Mouse (Mus musculus): ENCODE results near the gene Cd81.

The Cd81 gene

GRCm38 (mm10) chr7:143052626-143053007 lies at the start of gene Cd81:
TSS of gene Cd81 (plus strand) at chr7:143052739.
- peak; percentile 92 for DNase-seq

GRCm38 (mm10) chr7:143004727-143005343 lies 47.7 kb upstream of the Cd81 start, which contains the start of gene Tspan32:
TSS of gene Tspan32 (plus strand) at chr7:143005046.
- DNase-seq: no peak

- DNase-seq: no peak
Observed at GRCm38 (mm10) chr7:143005344-143006096, 47.0 kb upstream of the Cd81 start.

GRCm38 (mm10) chr7:143006097-143006755 lies 46.3 kb upstream of the Cd81 start:
- DNase-seq: no peak

- no peak for DNase-seq
Observed at GRCm38 (mm10) chr7:143006756-143007598, 45.6 kb upstream of the Cd81 start.

- peak; percentile 96 for DNase-seq
Observed at GRCm38 (mm10) chr7:143007599-143008369, 44.8 kb upstream of the Cd81 start.

- no peak for DNase-seq
Observed at GRCm38 (mm10) chr7:143008370-143008926, 44.1 kb upstream of the Cd81 start.

- DNase-seq: peak; percentile 38
Observed at GRCm38 (mm10) chr7:143008996-143009665, 43.4 kb upstream of the Cd81 start.

GRCm38 (mm10) chr7:143009996-143010395 lies 42.5 kb upstream of the Cd81 start:
- no peak for DNase-seq

GRCm38 (mm10) chr7:143011226-143011625 lies 41.3 kb upstream of the Cd81 start:
- no peak for DNase-seq

- no peak for DNase-seq
Observed at GRCm38 (mm10) chr7:143012230-143012875, 40.2 kb upstream of the Cd81 start.

GRCm38 (mm10) chr7:143013420-143014178 lies 38.9 kb upstream of the Cd81 start:
- no peak for DNase-seq

GRCm38 (mm10) chr7:143014862-143015659 lies 37.5 kb upstream of the Cd81 start:
- DNase-seq: no peak

- DNase-seq: peak; percentile 67
Observed at GRCm38 (mm10) chr7:143015755-143016423, 36.6 kb upstream of the Cd81 start.

GRCm38 (mm10) chr7:143016424-143017142 lies 36.0 kb upstream of the Cd81 start:
- DNase-seq: no peak

GRCm38 (mm10) chr7:143017181-143017580 lies 35.4 kb upstream of the Cd81 start:
- DNase-seq: no peak

- DNase-seq: no peak
Observed at GRCm38 (mm10) chr7:143020040-143020439, 32.5 kb upstream of the Cd81 start.

GRCm38 (mm10) chr7:143020764-143021163 lies 31.8 kb upstream of the Cd81 start:
- DNase-seq: no peak

All from kidney, adult 18-20 months (tissue).